Mouse (Mus musculus): Measurements from ENCODE around the gene Rap1gap2. TPM values are rescaled to one million over a fixed set of nuclear protein-coding genes. Genes with fewer than 3 reads are reported as not detected.

Gene Rap1gap2
- polyA plus RNA-seq, 1 experiment from 2014 or later = 11.4 TPM

GRCm38 (mm10) chr11:74409447-74409754 lies 201.3 kb downstream of the Rap1gap2 start:
- no peak for TF ChIP-seq CTCF (IDR thresholded peaks at IDR 0.05; ENCODE audit: low read depth)
- Histone ChIP-seq H3K27ac (peak overlapping the region; percentile 31; the same call in 1 of the 2 replicates), H3K36me3 (ENCODE audit: insufficient read depth, low read length) (0 out of 2 replicates have a peak, but pooled peaks cover 3% of the 10 kb centered on the region), H3K9me3 (replicated peaks; ENCODE audit: low read length) (no peaks in the 10 kb centered on the region), H3K9ac (ENCODE audit: low read depth, low read length) (no peak overlapping the region), H3K27me3 (ENCODE audit: insufficient read depth, low read length) (no peaks in the 10 kb centered on the region), H3K4me3 (replicated peaks; ENCODE audit: low read depth, low read length) (no peak overlapping the region), H3K4me1 (replicated peaks; ENCODE audit: insufficient read depth, low read length) (peaks cover 21% of the 10 kb centered on the region), H3K4me2 (ENCODE audit: low read length) (no peak overlapping the region)
- WGBS = 37% methylated on average over 5 of the region's 5 CpGs
- DNase-seq (ENCODE audit: low spot score) (no peak), ATAC-seq (replicated peaks; ENCODE audit: low FRiP score, low read depth) (no peak)

- Histone ChIP-seq H3K27ac (no peak overlapping the region), H3K27me3 (ENCODE audit: insufficient read depth, low read length) (no peaks in the 10 kb centered on the region), H3K4me3 (replicated peaks; ENCODE audit: low read depth, low read length) (no peak overlapping the region), H3K9ac (ENCODE audit: low read depth, low read length) (no peak overlapping the region), H3K4me1 (replicated peaks; ENCODE audit: insufficient read depth, low read length) (peaks cover 21% of the 10 kb centered on the region), H3K4me2 (ENCODE audit: low read length) (no peak overlapping the region), H3K36me3 (ENCODE audit: insufficient read depth, low read length) (0 out of 2 replicates have a peak, but pooled peaks cover 3% of the 10 kb centered on the region), H3K9me3 (replicated peaks; ENCODE audit: low read length) (no peaks in the 10 kb centered on the region)
- WGBS = 51% methylated on average over 4 of the region's 4 CpGs
- no peak for TF ChIP-seq CTCF (IDR thresholded peaks at IDR 0.05; ENCODE audit: low read depth)
- DNase-seq (ENCODE audit: low spot score) = peak; percentile 70
- peak; percentile 81; the same call in 1 of the 2 replicates for ATAC-seq (replicated peaks; ENCODE audit: low FRiP score, low read depth)
Measured at GRCm38 (mm10) chr11:74408587-74409446, 201.9 kb downstream of the Rap1gap2 start.

GRCm38 (mm10) chr11:74405201-74405600 lies 205.5 kb downstream of the Rap1gap2 start:
- no peak overlapping the region for H3K9ac ChIP-seq (ENCODE audit: low read depth, low read length)
- peaks cover 21% of the 10 kb centered on the region for H3K4me1 ChIP-seq (replicated peaks; ENCODE audit: insufficient read depth, low read length)
- H3K4me2 ChIP-seq (ENCODE audit: low read length) = no peak overlapping the region
- TF ChIP-seq CTCF (IDR thresholded peaks at IDR 0.05; ENCODE audit: low read depth) = no peak
- WGBS = 77% methylated on average over 7 of the region's 7 CpGs
- DNase-seq (ENCODE audit: low spot score) (no peak), ATAC-seq (replicated peaks; ENCODE audit: low FRiP score, low read depth) (no peak)
- no peak overlapping the region for H3K4me3 ChIP-seq (replicated peaks; ENCODE audit: low read depth, low read length)
- no peaks in the 10 kb centered on the region for H3K36me3 ChIP-seq (ENCODE audit: insufficient read depth, low read length)
- H3K9me3 ChIP-seq (replicated peaks; ENCODE audit: low read length) = no peaks in the 10 kb centered on the region
- H3K27me3 ChIP-seq (ENCODE audit: insufficient read depth, low read length) = no peaks in the 10 kb centered on the region
- H3K27ac ChIP-seq = no peak overlapping the region

- 35% methylated on average over 2 of the region's 2 CpGs for WGBS
- H3K4me1 ChIP-seq (replicated peaks; ENCODE audit: insufficient read depth, low read length) = peaks cover 15% of the 10 kb centered on the region
Measured at GRCm38 (mm10) chr11:74404216-74404615, 206.5 kb downstream of the Rap1gap2 start.

GRCm38 (mm10) chr11:74402126-74402525 lies 208.6 kb downstream of the Rap1gap2 start:
- no peak overlapping the region for H3K9ac ChIP-seq (ENCODE audit: low read depth, low read length)
- no peak overlapping the region for H3K4me3 ChIP-seq (replicated peaks; ENCODE audit: low read depth, low read length)
- no peak overlapping the region for H3K4me2 ChIP-seq (ENCODE audit: low read length)
- H3K36me3 ChIP-seq (ENCODE audit: insufficient read depth, low read length) = no peaks in the 10 kb centered on the region
- H3K27me3 ChIP-seq (ENCODE audit: insufficient read depth, low read length) = no peaks in the 10 kb centered on the region
- ATAC-seq (replicated peaks; ENCODE audit: low FRiP score, low read depth) (no peak), DNase-seq (ENCODE audit: low spot score) (peak; percentile 49)
- H3K9me3 ChIP-seq (replicated peaks; ENCODE audit: low read length) = no peaks in the 10 kb centered on the region
- no peak overlapping the region for H3K27ac ChIP-seq
- TF ChIP-seq CTCF (IDR thresholded peaks at IDR 0.05; ENCODE audit: low read depth) = peak; percentile 75
- H3K4me1 ChIP-seq (replicated peaks; ENCODE audit: insufficient read depth, low read length) = no peaks in the 10 kb centered on the region
- WGBS = 44% methylated on average over 2 of the region's 2 CpGs

More at GRCm38 (mm10) chr11:74404216-74404615, 206.5 kb downstream of the Rap1gap2 start:
- TF ChIP-seq CTCF (IDR thresholded peaks at IDR 0.05; ENCODE audit: low read depth) = no peak
- Histone ChIP-seq H3K4me3 (replicated peaks; ENCODE audit: low read depth, low read length) (no peak overlapping the region), H3K27ac (no peak overlapping the region), H3K27me3 (ENCODE audit: insufficient read depth, low read length) (no peaks in the 10 kb centered on the region), H3K9ac (ENCODE audit: low read depth, low read length) (no peak overlapping the region), H3K4me2 (ENCODE audit: low read length) (no peak overlapping the region), H3K9me3 (replicated peaks; ENCODE audit: low read length) (no peaks in the 10 kb centered on the region), H3K36me3 (ENCODE audit: insufficient read depth, low read length) (no peaks in the 10 kb centered on the region)
- DNase-seq (ENCODE audit: low spot score) = peak; percentile 26
- peak; percentile 35; the same call in 1 of the 2 replicates for ATAC-seq (replicated peaks; ENCODE audit: low FRiP score, low read depth)

GRCm38 (mm10) chr11:74395583-74395982 lies 215.1 kb downstream of the Rap1gap2 start:
- H3K9me3 ChIP-seq (replicated peaks; ENCODE audit: low read length) = no peaks in the 10 kb centered on the region
- no peak overlapping the region for H3K27ac ChIP-seq
- H3K4me3 ChIP-seq (replicated peaks; ENCODE audit: low read depth, low read length) = no peak overlapping the region
- H3K27me3 ChIP-seq (ENCODE audit: insufficient read depth, low read length) = no peaks in the 10 kb centered on the region
- no peak for TF ChIP-seq CTCF (IDR thresholded peaks at IDR 0.05; ENCODE audit: low read depth)
- WGBS = 74% methylated on average over 18 of the region's 18 CpGs
- H3K36me3 ChIP-seq (ENCODE audit: insufficient read depth, low read length) = no peaks in the 10 kb centered on the region
- no peaks in the 10 kb centered on the region for H3K4me1 ChIP-seq (replicated peaks; ENCODE audit: insufficient read depth, low read length)
- no peak overlapping the region for H3K9ac ChIP-seq (ENCODE audit: low read depth, low read length)
- DNase-seq (ENCODE audit: low spot score) (no peak), ATAC-seq (replicated peaks; ENCODE audit: low FRiP score, low read depth) (no peak)
- H3K4me2 ChIP-seq (ENCODE audit: low read length) = no peak overlapping the region

Data from kidney, postnatal 0 days (tissue).